In genomic region chrX:20288674-20289073, GRCm38 (mm10) we compare ENCODE assay signal across 19 mouse cellular contexts. TPM values are rescaled to one million over a fixed set of nuclear protein-coding genes. Genes with fewer than 3 reads are reported as not detected.
DNase-seq lines count a peak whose midpoint lies in the region; ATAC-seq and TF ChIP-seq lines count a peak whose summit lies in the region.
"Had no signal": no experiment of that assay in that cellular context is flagged by ENCODE, and none has a peak within 500 bp of the region (broad histone marks: within the 10 kb centered on the region; RNA-seq: fewer than 3 reads in every experiment).

No protein-coding gene starts in this region.

- no peak overlapping the region for H3K27ac ChIP-seq in cerebellum, adult 2 months (ENCODE audit: insufficient read depth, low read length)
- H3K27ac ChIP-seq in midbrain, embryonic 14.5 days (replicated peaks; ENCODE audit: low read depth, low read length): no peak overlapping the region
- H3K27ac ChIP-seq in midbrain, embryonic 10.5 days (replicated peaks): no peak overlapping the region
- no peak overlapping the region for H3K27ac ChIP-seq in liver, embryonic 11.5 days (ENCODE audit: low read depth, low read length)
- H3K27ac ChIP-seq: forebrain, embryonic 13.5 days; heart, adult 2 months; intestine, embryonic 15.5 days; kidney, postnatal 0 days; limb, embryonic 15.5 days; macrophage had no signal

- H3K27me3 ChIP-seq in cerebellum, adult 2 months (ENCODE audit: control insufficient read depth, insufficient read depth, low read length): no peaks in the 10 kb centered on the region
- H3K27me3 ChIP-seq in midbrain, embryonic 14.5 days (ENCODE audit: control insufficient read depth, insufficient read depth, low read length): no peaks in the 10 kb centered on the region
- H3K27me3 ChIP-seq in midbrain, embryonic 10.5 days (ENCODE audit: low read depth, poor library complexity, severe bottlenecking): peaks cover 21% of the 10 kb centered on the region
- H3K27me3 ChIP-seq in liver, embryonic 11.5 days (replicated peaks; ENCODE audit: control insufficient read depth, insufficient read depth, low read length): peaks cover 16% of the 10 kb centered on the region
- H3K27me3 ChIP-seq: forebrain, embryonic 13.5 days had no signal

- intact Hi-C loops in heart, postnatal 14 days (cut with DNase I): no loop called here

- ATAC-seq in midbrain, embryonic 14.5 days (ENCODE audit: low FRiP score, low TSS enrichment): no peak
- peak; percentile 43; the same call in 1 of the 2 replicates for ATAC-seq in megakaryocyte progenitor cell, adult 5-6 weeks (replicated peaks; ENCODE audit: poor library complexity)
- ATAC-seq in liver, embryonic 11.5 days (replicated peaks; ENCODE audit: low FRiP score): no peak
- ATAC-seq: forebrain, embryonic 13.5 days; intestine, embryonic 15.5 days had no signal

- WGBS in cerebellum, adult 2 months: 27% methylated on average over 3 of the region's 3 CpGs
- WGBS in midbrain, embryonic 14.5 days: 87% methylated on average over 3 of the region's 3 CpGs
- WGBS in midbrain, embryonic 10.5 days: 90% methylated on average over 3 of the region's 3 CpGs
- WGBS in liver, embryonic 11.5 days: 57% methylated on average over 3 of the region's 3 CpGs

- no peak for TF ChIP-seq CTCF in cerebellum, adult 2 months (IDR thresholded peaks at IDR 0.05; ENCODE audit: borderline replicate concordance, insufficient read depth, low read depth, low read length)

- H3K36me3 ChIP-seq in midbrain, embryonic 14.5 days (ENCODE audit: control insufficient read depth, insufficient read depth, low read length): no peaks in the 10 kb centered on the region
- no peaks in the 10 kb centered on the region for H3K36me3 ChIP-seq in midbrain, embryonic 10.5 days
- no peaks in the 10 kb centered on the region for H3K36me3 ChIP-seq in liver, embryonic 11.5 days (ENCODE audit: control insufficient read depth, insufficient read depth, low read length)
- H3K36me3 ChIP-seq: intestine, embryonic 15.5 days; limb, embryonic 15.5 days had no signal

- no peaks in the 10 kb centered on the region for H3K4me1 ChIP-seq in cerebellum, adult 2 months (ENCODE audit: control insufficient read depth, insufficient read depth, low read length)
- no peaks in the 10 kb centered on the region for H3K4me1 ChIP-seq in midbrain, embryonic 14.5 days (ENCODE audit: control insufficient read depth, insufficient read depth, low read length)
- H3K4me1 ChIP-seq in midbrain, embryonic 10.5 days: no peaks in the 10 kb centered on the region
- H3K4me1 ChIP-seq in liver, embryonic 11.5 days (replicated peaks; ENCODE audit: control insufficient read depth, insufficient read depth, low read length): no peaks in the 10 kb centered on the region
- H3K4me1 ChIP-seq: forebrain, embryonic 13.5 days; intestine, embryonic 15.5 days; limb, embryonic 15.5 days had no signal

- no peaks in the 10 kb centered on the region for H3K9me3 ChIP-seq in midbrain, embryonic 14.5 days (ENCODE audit: control insufficient read depth, low read length)
- no peaks in the 10 kb centered on the region for H3K9me3 ChIP-seq in midbrain, embryonic 10.5 days (replicated peaks)
- no peaks in the 10 kb centered on the region for H3K9me3 ChIP-seq in liver, embryonic 11.5 days (ENCODE audit: control insufficient read depth, low read length)
- H3K9me3 ChIP-seq: forebrain, embryonic 13.5 days; intestine, embryonic 15.5 days; limb, embryonic 15.5 days had no signal

- peak overlapping the region; percentile 55 for H3K4me2 ChIP-seq in midbrain, embryonic 14.5 days (ENCODE audit: low read length)
- no peak overlapping the region for H3K4me2 ChIP-seq in liver, embryonic 11.5 days
- H3K4me2 ChIP-seq: forebrain, embryonic 13.5 days; intestine, embryonic 15.5 days; limb, embryonic 15.5 days had no signal

- peak overlapping the region; percentile 21 for H3K4me3 ChIP-seq in cerebellum, adult 2 months (replicated peaks; ENCODE audit: insufficient read depth, low read depth, low read length)
- H3K4me3 ChIP-seq in midbrain, embryonic 14.5 days (replicated peaks; ENCODE audit: low read depth, low read length): no peak overlapping the region; the same call in 1 of the 2 replicates
- no peak overlapping the region for H3K4me3 ChIP-seq in midbrain, embryonic 10.5 days
- no peak overlapping the region for H3K4me3 ChIP-seq in liver, embryonic 11.5 days (ENCODE audit: low read depth, low read length)
- H3K4me3 ChIP-seq: forebrain, embryonic 13.5 days; heart, adult 2 months; intestine, embryonic 15.5 days; limb, embryonic 15.5 days had no signal

- H3K9ac ChIP-seq in midbrain, embryonic 14.5 days (replicated peaks; ENCODE audit: low read length): no peak overlapping the region
- no peak overlapping the region for H3K9ac ChIP-seq in liver, embryonic 11.5 days (ENCODE audit: low read depth, low read length)
- H3K9ac ChIP-seq: forebrain, embryonic 13.5 days; intestine, embryonic 15.5 days; limb, embryonic 15.5 days had no signal

- DNase-seq in cerebellum, adult 2 months: no peak
- DNase-seq in cerebellum, adult 9-11 months: no peak
- peak; percentile 6 for DNase-seq in midbrain, embryonic 14.5 days
- DNase-seq in midbrain, embryonic 10.5 days (ENCODE audit: low spot score): no peak
- no peak for DNase-seq in heart, postnatal 14 days
- no peak for DNase-seq in gastrocnemius, adult 18-20 months (ENCODE audit: low spot score)
- DNase-seq in liver, embryonic 11.5 days (ENCODE audit: low spot score): no peak
- DNase-seq: adrenal gland, adult 8-10 months; cerebellum, adult 8-10 months; embryo, embryonic 11 days; heart, adult 2 months; lung, adult 18-20 months; thymus, adult 18-20 months had no signal

- no peak for TF ChIP-seq POLR2A in cerebellum, adult 2 months (IDR thresholded peaks at IDR 0.05; ENCODE audit: borderline replicate concordance, insufficient read depth, low read length)

RNA-seq across cellular contexts. Expression of gene Slc9a7, which starts 2.9 kb away (rescaled TPM):
- 23.2 and 24.6 TPM in 2 replicates for polyA plus RNA-seq in cerebellum, adult 2 months (2012; rRNA removed)
- 11.1 and 12.2 TPM in 2 replicates for polyA plus RNA-seq in midbrain, embryonic 14.5 days (2014; fragmentation: Nextera tagmentation; extraction: Ambion mirVana)
- polyA plus RNA-seq in midbrain, embryonic 10.5 days (2016; fragmentation: Nextera tagmentation; extraction: Ambion mirVana): 0.84 and 1.2 TPM in 2 replicates
- 5.4 and 9.0 TPM in 2 replicates for total RNA-seq in megakaryocyte progenitor cell, adult 5-6 weeks (2015)
- total RNA-seq in megakaryocyte progenitor cell, adult 5-6 weeks (2017): 7.1 TPM in 2 replicates
- 1 to 10 TPM; 5.3 to 9.2 TPM for total RNA-seq in heart, postnatal 14 days (2021)
- total RNA-seq in gastrocnemius, adult 18-20 months (2021): 1 to 10 TPM; 9.0 to 9.1 TPM
- 0.35 and 0.48 TPM in 2 replicates for polyA plus RNA-seq in liver, embryonic 11.5 days (2014; fragmentation: Nextera tagmentation; extraction: Ambion mirVana)
